Mouse (Mus musculus): ENCODE measurements around the gene Lrrn2. TPM values are rescaled to one million over a fixed set of nuclear protein-coding genes. Genes with fewer than 3 reads are reported as not detected.

The Lrrn2 gene
- polyA plus RNA-seq, 1 experiment, result 1.5 TPM

DNA sequence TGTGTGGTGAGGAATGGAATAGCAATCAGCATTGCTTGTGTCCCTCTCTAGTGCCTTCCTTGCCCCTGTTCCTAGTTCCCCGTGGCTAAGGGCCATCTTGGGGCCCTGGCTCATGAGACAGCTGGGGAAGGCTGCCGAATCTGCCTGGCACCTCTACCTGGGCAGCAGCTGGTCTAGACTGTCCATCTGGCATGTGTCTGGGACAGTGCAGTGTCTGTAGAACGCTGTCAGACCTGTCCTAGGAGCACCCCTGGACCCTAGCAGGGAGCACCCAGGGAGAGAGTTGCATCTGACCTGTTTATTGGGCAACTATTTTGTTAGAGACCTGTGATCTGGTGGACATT, 48.8 kb downstream of the Lrrn2 start:
- Histone ChIP-seq H3K27me3 (ENCODE audit: control insufficient read depth, insufficient read depth, low read length) (no peaks in the 10 kb centered on the region), H3K27ac (ENCODE audit: control insufficient read depth, insufficient read depth, low read length) (no peak overlapping the region), H3K4me1 (replicated peaks; ENCODE audit: control insufficient read depth, insufficient read depth, low read length) (no peaks in the 10 kb centered on the region), H3K4me3 (ENCODE audit: control insufficient read depth, insufficient read depth, low read length) (no peak overlapping the region), H3K36me3 (ENCODE audit: control insufficient read depth, insufficient read depth, low read length) (no peaks in the 10 kb centered on the region)
- TF ChIP-seq POLR2A (IDR thresholded peaks at IDR 0.05; ENCODE audit: control insufficient read depth, extremely low read depth, insufficient read depth, low read length, poor library complexity) (no peak), CTCF (IDR thresholded peaks at IDR 0.05; ENCODE audit: borderline replicate concordance, control insufficient read depth, extremely low read depth, insufficient read depth, low read length, poor library complexity) (no peak)
- WGBS, result 66% methylated on average over 3 of the region's 3 CpGs
- no peak for DNase-seq

DNA sequence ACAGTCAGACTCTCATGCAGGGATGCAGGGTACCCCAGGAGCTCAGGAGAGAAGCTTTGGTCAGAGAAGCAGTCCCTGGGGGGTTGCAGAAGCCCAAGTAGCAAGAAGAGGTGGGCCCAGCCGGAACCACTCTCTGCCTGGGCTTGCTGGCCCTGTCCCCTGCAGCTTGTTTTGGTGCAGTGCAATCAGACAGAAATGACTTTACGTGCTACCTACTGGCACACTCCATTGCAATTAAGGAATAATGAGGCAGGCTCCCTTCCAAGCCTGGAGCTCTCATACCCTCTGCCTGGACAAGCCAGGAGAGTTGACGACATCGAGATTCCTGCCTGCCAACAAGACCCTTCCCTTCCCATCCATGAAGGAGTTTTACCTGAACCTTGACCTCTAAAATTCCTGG, 50.2 kb downstream of the Lrrn2 start:
- Histone ChIP-seq H3K27ac (ENCODE audit: control insufficient read depth, insufficient read depth, low read length) (no peak overlapping the region), H3K4me1 (replicated peaks; ENCODE audit: control insufficient read depth, insufficient read depth, low read length) (no peaks in the 10 kb centered on the region), H3K27me3 (ENCODE audit: control insufficient read depth, insufficient read depth, low read length) (no peaks in the 10 kb centered on the region), H3K4me3 (ENCODE audit: control insufficient read depth, insufficient read depth, low read length) (no peak overlapping the region), H3K36me3 (ENCODE audit: control insufficient read depth, insufficient read depth, low read length) (no peaks in the 10 kb centered on the region)
- WGBS, result 85% methylated on average over 4 of the region's 4 CpGs
- TF ChIP-seq POLR2A (IDR thresholded peaks at IDR 0.05; ENCODE audit: control insufficient read depth, extremely low read depth, insufficient read depth, low read length, poor library complexity), result no peak
- no peak for TF ChIP-seq CTCF (IDR thresholded peaks at IDR 0.05; ENCODE audit: borderline replicate concordance, control insufficient read depth, extremely low read depth, insufficient read depth, low read length, poor library complexity)
- no peak for DNase-seq

DNA sequence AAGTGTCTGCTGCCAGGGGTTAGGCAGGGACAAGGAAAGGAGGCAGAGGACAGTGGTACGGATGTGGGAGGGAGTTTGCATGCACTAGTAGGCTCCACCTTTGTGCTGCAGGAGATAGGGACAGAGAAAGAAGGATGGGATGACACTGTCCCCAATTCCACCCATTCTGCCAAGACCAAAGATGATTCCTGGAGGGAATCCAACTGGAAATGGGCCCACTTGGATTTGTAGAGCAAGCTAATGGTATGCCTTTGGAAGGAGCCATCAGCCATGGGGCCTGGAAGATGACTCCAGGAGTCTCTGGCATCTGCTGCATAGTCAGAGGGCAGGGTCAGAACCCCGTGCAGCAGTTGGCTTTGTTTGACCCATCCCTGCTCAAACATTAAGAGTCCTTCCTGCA, 52.3 kb downstream of the Lrrn2 start:
- WGBS, result 88% methylated on average over 2 of the region's 2 CpGs
- no peak for TF ChIP-seq POLR2A (IDR thresholded peaks at IDR 0.05; ENCODE audit: control insufficient read depth, extremely low read depth, insufficient read depth, low read length, poor library complexity)
- no peak for TF ChIP-seq CTCF (IDR thresholded peaks at IDR 0.05; ENCODE audit: borderline replicate concordance, control insufficient read depth, extremely low read depth, insufficient read depth, low read length, poor library complexity)
- H3K27me3 ChIP-seq (ENCODE audit: control insufficient read depth, insufficient read depth, low read length), result no peaks in the 10 kb centered on the region
- H3K4me3 ChIP-seq (ENCODE audit: control insufficient read depth, insufficient read depth, low read length), result no peak overlapping the region
- no peak overlapping the region for H3K27ac ChIP-seq (ENCODE audit: control insufficient read depth, insufficient read depth, low read length)
- no peak for DNase-seq
- H3K4me1 ChIP-seq (replicated peaks; ENCODE audit: control insufficient read depth, insufficient read depth, low read length), result no peaks in the 10 kb centered on the region
- H3K36me3 ChIP-seq (ENCODE audit: control insufficient read depth, insufficient read depth, low read length), result no peaks in the 10 kb centered on the region

GRCm38 (mm10) chr1:132934856-132935255, 54.8 kb downstream of the Lrrn2 start:
- H3K27me3 ChIP-seq (ENCODE audit: control insufficient read depth, insufficient read depth, low read length), result no peaks in the 10 kb centered on the region
- WGBS, result 48% methylated on average over 7 of the region's 7 CpGs
- no peak for DNase-seq

DNA sequence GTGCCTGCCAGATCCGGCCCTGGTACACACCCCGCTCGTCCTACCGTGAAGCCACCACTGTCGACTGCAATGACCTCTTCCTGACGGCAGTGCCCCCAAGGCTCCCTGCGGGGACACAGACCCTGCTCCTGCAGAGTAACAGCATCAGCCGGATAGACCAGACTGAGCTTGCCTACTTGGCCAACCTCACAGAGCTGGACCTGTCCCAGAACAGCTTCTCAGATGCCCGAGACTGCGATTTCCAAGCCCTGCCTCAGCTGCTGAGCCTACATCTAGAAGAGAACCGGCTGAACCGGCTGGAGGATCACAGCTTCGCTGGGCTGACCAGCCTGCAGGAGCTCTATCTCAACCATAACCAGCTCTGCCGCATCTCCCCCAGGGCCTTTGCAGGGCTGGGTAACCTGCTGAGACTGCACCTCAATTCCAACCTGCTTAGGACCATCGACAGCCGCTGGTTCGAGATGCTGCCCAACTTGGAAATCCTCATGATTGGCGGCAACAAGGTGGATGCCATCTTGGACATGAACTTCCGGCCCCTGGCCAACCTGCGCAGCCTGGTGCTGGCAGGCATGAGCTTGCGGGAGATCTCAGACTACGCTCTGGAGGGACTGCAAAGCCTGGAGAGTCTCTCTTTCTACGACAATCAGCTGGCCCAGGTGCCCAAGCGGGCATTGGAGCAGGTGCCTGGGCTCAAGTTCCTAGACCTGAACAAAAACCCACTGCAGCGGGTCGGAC, 57.4 kb downstream of the Lrrn2 start:
- Histone ChIP-seq H3K27me3 (ENCODE audit: control insufficient read depth, insufficient read depth, low read length) (no peaks in the 10 kb centered on the region), H3K27ac (ENCODE audit: control insufficient read depth, insufficient read depth, low read length) (no peak overlapping the region), H3K4me1 (replicated peaks; ENCODE audit: control insufficient read depth, insufficient read depth, low read length) (no peaks in the 10 kb centered on the region), H3K36me3 (ENCODE audit: control insufficient read depth, insufficient read depth, low read length) (no peaks in the 10 kb centered on the region), H3K4me3 (ENCODE audit: control insufficient read depth, insufficient read depth, low read length) (no peak overlapping the region)
- no peak for TF ChIP-seq POLR2A (IDR thresholded peaks at IDR 0.05; ENCODE audit: control insufficient read depth, extremely low read depth, insufficient read depth, low read length, poor library complexity)
- no peak for TF ChIP-seq CTCF (IDR thresholded peaks at IDR 0.05; ENCODE audit: borderline replicate concordance, control insufficient read depth, extremely low read depth, insufficient read depth, low read length, poor library complexity)
- no peak for DNase-seq
- WGBS, result 91% methylated on average over 26 of the region's 26 CpGs

More at GRCm38 (mm10) chr1:132934856-132935255, 54.8 kb downstream of the Lrrn2 start:
- Histone ChIP-seq H3K4me3 (ENCODE audit: control insufficient read depth, insufficient read depth, low read length) (no peak overlapping the region), H3K4me1 (replicated peaks; ENCODE audit: control insufficient read depth, insufficient read depth, low read length) (no peaks in the 10 kb centered on the region), H3K27ac (ENCODE audit: control insufficient read depth, insufficient read depth, low read length) (no peak overlapping the region), H3K36me3 (ENCODE audit: control insufficient read depth, insufficient read depth, low read length) (no peaks in the 10 kb centered on the region)
- TF ChIP-seq POLR2A (IDR thresholded peaks at IDR 0.05; ENCODE audit: control insufficient read depth, extremely low read depth, insufficient read depth, low read length, poor library complexity) (no peak), CTCF (IDR thresholded peaks at IDR 0.05; ENCODE audit: borderline replicate concordance, control insufficient read depth, extremely low read depth, insufficient read depth, low read length, poor library complexity) (peak; percentile 12; the same call in 1 of the 2 replicates)

DNA sequence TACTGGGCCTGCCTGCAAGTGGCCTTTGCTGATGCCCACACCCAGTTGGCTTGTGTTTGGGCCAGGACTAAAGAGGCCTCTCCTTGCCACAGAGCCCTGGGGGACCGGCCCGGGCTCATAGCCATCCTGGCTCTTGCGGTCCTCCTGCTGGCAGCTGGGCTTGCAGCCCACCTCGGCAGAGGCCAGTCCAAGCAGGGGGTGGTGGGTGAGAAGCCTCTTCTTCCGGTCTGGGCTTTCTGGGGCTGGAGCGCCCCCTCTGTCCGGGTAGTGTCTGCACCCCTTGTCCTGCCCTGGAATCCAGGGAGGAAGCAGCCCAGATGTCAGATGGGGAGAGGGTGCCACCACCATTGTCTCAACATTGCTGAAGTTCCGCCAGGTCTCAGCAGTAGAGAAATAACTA, 58.9 kb downstream of the Lrrn2 start:
- Histone ChIP-seq H3K36me3 (ENCODE audit: control insufficient read depth, insufficient read depth, low read length) (no peaks in the 10 kb centered on the region), H3K27me3 (ENCODE audit: control insufficient read depth, insufficient read depth, low read length) (no peaks in the 10 kb centered on the region), H3K4me3 (ENCODE audit: control insufficient read depth, insufficient read depth, low read length) (no peak overlapping the region), H3K4me1 (replicated peaks; ENCODE audit: control insufficient read depth, insufficient read depth, low read length) (no peaks in the 10 kb centered on the region), H3K27ac (ENCODE audit: control insufficient read depth, insufficient read depth, low read length) (no peak overlapping the region)
- no peak for DNase-seq
- TF ChIP-seq CTCF (IDR thresholded peaks at IDR 0.05; ENCODE audit: borderline replicate concordance, control insufficient read depth, extremely low read depth, insufficient read depth, low read length, poor library complexity), result no peak
- no peak for TF ChIP-seq POLR2A (IDR thresholded peaks at IDR 0.05; ENCODE audit: control insufficient read depth, extremely low read depth, insufficient read depth, low read length, poor library complexity)
- 82% methylated on average over 8 of the region's 8 CpGs for WGBS

GRCm38 (mm10) chr1:132945826-132946225, 65.8 kb downstream of the Lrrn2 start:
- no peaks in the 10 kb centered on the region for H3K4me1 ChIP-seq (replicated peaks; ENCODE audit: control insufficient read depth, insufficient read depth, low read length)
- no peak for TF ChIP-seq POLR2A (IDR thresholded peaks at IDR 0.05; ENCODE audit: control insufficient read depth, extremely low read depth, insufficient read depth, low read length, poor library complexity)
- TF ChIP-seq CTCF (IDR thresholded peaks at IDR 0.05; ENCODE audit: borderline replicate concordance, control insufficient read depth, extremely low read depth, insufficient read depth, low read length, poor library complexity), result no peak
- 70% methylated on average over 8 of the region's 8 CpGs for WGBS
- no peak for DNase-seq
- no peak overlapping the region for H3K27ac ChIP-seq (ENCODE audit: control insufficient read depth, insufficient read depth, low read length)
- H3K27me3 ChIP-seq (ENCODE audit: control insufficient read depth, insufficient read depth, low read length), result no peaks in the 10 kb centered on the region
- no peak overlapping the region for H3K4me3 ChIP-seq (ENCODE audit: control insufficient read depth, insufficient read depth, low read length)
- H3K36me3 ChIP-seq (ENCODE audit: control insufficient read depth, insufficient read depth, low read length), result no peaks in the 10 kb centered on the region
